Mouse (Mus musculus): ENCODE results near the gene Nlgn2. TPM values are rescaled to one million over a fixed set of nuclear protein-coding genes. Genes with fewer than 3 reads are reported as not detected.
A peak's percentile ranks its signal among the peaks of the same experiment; 100 is the strongest.
"Not testable (repeated sequence)": the region's sequence is repeated elsewhere in the genome, so short reads cannot be mapped to it uniquely, and the experiment has no call there.

The Nlgn2 gene
- total RNA-seq, 2 experiments from 2014 or later = 192 to 206 TPM

DNA sequence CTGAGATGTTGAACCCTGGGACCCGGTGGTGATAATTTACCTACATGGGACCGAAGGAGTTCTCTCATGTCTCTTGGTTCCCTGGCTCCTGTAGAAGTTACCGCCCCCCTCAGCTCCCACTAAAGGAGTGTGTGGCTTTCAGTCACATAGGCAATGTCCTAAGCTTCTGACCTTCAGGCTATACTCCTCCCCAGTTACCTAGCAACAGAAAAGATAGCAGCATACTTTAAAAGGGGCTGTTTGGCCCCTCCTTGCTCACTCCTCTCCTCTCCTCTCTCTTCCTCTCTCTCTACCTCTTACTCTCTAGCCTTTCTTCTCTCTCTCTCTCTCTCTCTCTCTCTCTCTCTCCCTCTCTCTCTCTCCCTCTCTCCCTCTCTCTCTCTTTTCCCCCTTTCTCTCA, 26.1 kb upstream of the Nlgn2 start:
- not testable (repeated sequence) for DNase-seq

DNA sequence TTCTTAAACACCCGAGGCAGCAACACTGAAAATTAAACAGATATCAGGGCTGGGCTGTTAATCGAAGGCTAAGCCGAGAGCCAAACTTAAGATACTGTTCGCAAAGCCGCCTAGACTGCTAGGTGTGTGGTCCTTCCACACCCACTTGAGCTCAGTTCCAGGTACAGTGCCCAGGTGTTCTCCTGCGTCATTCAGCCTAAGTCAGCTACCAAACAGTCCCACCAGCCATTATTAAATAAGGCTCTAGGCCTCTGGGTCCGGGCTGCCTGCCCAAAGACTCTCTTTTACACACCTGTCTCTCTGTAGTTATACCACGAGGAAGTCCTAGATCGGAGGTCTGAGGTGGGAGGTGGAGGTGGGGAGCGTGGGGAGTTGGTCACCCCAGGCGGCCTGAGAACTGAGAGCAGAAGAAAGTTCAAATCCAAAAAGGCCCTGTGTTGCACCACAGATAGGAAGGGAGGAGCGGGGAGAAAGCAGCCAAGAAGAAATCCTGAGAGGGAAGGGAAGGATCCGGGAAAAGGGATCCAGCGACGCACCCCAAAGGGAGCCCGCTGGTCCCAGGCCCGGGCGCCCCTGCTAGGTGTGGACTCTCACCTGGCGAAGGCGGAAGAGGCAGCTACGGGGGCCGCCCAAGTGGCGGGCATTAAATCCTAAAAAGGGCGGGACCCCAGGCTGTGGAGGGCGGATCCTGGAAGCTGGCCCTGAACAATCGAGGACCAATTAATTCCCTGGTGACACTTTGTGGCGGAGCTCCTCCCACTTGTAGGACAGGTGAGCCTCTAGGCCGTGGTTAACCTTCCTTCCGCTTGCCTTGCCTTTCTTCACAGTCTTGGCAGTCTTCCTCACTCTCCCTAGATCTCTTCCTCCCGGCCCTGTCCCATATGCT, 20.8 kb upstream of the Nlgn2 start, which contains the start of gene Tnk1:
Tnk1 (minus strand) TSS at position 618 of the 886 bp plus-strand sequence.
- DNase-seq = no peak

DNA sequence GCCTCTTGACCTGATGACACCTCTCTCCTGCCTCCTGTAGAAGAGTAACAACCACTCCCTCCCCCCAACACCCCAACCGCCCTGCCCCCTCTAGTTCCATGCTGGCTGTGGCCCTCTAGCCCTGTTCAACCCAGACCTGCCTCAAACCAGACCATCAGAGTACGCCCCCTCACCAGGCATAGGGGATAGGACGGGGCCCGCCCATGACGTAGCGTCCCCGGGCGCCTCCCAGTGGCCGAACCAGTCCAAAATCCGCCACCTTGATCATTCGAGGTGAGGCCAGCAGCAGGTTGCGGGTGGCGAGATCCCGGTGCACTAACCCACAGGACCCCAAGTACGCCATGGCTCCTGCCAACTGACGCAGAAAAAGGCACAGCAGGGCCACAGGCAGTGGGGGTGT, 17.8 kb upstream of the Nlgn2 start:
- no peak for DNase-seq

DNA sequence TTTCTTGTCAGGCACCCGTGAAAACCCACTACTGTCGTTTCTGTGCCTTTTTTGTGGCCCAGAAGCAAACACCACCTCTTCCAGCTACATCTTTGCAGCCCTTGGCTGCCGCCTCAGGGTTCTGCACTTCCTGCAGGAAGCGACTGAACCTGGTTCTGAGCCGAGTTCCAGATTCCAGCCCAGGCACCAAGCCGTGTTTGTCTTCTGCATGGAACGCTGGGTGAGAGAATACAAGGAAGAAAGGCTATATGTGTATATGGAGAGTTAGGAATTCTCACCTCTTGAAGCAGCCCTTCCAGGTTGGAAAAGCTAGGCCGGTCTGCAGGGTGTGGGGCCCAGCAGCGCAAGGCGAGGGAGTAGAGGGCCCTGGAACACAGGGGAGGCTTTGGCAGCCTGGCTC, 17.1 kb upstream of the Nlgn2 start:
- DNase-seq = no peak

DNA sequence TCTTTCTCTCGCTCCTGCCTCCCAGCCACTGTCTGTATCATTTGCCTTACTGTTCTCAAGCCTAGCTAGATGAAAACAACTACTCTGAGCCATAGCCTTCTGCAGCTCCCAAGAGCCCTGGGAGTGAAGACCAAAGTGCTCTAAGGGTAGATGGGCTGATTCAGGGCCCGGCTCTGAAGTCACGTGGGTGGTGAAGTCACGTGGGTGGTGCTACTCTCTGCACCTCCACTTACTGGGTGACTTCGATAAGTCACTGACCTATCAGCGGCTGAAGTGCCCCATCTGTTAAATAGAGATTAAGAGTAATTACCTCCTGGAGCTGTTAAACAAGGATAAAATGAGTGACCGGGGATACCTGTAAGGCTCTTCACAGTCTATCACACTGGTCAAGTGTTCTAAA, 16.4 kb upstream of the Nlgn2 start:
- DNase-seq = no peak

DNA sequence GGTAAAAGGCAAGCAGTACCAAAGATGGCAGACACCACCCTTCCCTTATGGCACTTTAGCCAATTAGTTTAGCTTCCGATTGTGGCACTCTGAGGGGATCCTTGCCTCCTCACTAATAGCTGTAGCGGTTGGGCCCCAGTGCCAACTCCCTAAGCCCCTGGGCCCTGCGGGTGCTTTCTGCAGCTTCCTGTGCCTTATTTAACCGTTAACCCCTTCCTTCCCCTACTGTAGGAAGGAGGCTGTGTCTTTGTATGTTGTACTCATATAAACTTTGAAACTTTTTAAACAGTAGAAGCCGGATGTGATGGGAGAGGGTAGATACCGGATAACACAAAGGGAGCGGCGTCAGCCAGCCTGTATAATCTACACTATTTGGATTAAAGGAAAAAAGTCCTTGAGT, 13.2 kb upstream of the Nlgn2 start:
- DNase-seq = no peak

DNA sequence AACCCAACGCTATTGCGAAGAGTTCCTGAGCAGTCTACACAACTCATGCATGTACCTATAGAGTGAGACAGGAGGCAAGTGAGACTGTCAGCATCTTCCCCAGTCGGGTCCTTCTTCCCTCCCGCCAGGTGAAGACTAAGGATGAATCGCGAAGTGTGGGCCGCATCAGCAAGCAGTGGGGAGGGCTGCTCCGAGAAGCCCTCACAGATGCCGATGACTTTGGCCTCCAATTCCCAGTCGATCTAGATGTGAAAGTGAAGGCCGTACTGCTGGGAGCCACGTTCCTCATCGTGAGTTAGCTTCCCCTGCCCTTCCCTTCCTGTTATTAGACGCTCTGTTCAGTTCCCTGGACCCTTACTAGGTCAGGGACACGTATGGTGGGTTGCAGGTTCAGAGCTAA, 12.3 kb upstream of the Nlgn2 start:
- no peak for DNase-seq

DNA sequence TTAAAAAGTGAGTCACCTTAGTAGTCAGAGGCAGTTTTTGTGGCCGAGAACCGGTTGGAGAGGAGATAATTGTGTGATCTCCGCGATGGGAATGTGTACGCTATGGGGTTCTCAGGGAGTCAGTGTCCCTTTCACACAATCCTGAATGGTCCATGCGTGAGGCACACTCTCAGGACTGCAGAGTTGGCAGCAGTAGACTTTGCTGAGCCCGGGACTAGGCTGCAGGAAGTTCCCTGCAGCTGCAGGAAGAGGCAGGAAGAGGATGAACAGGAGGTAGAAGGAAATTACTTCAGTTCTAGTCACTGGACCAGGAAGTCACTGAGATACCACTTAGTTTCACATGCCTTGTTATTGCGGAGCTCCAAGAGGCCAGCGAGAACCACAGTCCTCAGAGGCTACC, 11.5 kb upstream of the Nlgn2 start:
- DNase-seq = no peak

DNA sequence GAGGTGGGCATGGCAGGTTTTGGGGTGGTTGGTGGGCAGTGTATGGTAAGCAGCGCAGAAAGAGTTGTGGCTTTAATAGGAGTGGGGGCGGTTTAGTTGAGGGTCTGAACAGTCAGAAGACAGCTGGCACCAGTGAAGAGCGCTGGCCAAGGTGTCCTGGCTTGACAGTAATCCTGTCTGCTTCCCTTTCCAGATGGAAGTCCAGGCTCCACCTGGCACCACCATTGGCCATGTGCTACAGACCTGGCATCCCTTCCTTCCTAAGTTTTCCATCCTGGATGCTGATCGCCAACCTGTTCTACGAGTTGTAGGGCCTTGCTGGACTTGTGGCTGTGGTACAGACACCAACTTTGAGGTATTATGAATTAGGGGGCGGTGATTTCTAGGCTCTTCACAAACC, 10.4 kb upstream of the Nlgn2 start:
- no peak for DNase-seq

DNA sequence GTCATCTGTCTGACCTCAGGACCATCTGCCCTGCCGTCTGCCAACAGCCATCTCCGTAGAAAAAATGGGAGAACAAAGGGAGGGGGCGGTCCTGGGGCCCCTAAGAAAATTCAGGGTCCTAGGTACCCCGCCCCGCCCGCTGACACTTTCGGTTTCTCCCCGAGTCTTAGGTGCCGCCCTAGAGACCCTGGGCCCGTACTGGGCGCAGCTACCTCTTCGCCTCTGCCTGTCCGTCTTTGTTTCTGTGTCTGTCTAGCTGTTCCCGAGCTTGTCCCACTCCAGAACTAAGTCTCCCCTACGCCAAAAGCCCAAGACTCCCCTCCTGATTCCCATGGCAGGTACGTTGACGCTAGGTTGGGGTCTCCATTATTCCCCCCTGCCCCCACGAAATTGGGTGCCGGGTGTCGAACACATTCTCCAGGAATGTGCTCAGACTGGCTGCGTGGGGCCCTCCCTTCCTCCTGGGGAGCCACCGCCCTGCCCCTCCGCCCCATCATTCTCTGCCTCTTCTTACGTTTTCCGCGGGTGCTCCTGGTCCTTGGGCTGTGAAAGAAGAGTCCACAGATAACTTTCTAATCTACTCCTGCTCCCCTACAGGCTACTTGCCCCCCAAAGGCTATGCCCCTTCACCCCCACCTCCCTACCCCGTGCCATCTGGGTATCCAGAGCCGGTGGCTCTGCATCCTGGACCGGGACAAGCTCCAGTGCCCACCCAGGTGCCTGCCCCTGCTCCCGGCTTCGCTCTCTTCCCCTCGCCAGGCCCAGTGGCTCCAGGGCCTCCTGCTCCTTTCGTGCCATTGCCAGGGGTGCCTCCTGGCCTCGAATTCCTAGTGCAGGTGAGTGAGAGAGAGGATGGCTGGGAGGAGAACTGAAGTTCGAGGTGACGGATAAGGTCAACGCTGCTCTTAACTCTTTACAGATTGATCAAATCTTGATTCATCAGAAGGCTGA, 9.4 kb upstream of the Nlgn2 start:
- DNase-seq = no peak

DNA sequence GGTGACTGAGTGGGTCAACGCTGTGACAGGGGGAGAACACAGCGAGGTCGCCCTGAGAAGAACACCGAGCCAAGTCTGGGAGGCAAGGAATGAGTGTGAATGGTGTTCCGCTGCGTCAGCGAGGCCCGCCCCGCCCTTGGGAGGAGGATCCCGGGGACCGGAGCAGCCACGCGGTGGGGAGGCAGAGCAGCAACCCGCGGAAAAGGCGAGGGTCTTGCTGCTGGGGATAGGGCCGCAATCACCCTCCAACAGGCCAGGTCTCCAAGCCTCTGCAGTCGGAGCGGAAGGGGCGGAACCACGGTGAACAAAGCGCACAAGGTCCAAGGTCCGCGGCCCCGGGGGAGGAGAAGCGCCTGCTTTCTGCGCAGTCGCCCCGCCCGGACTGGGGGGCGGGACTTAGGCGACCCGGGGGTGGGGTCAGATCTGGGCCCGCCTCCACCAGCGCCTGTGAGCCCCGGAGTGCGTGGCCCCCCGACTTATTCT, 8.7 kb upstream of the Nlgn2 start, which contains the start of gene Plscr3:
Plscr3 (plus strand) TSS at position 179 of the 483 bp plus-strand sequence.
- DNase-seq = peak; percentile 89

DNA sequence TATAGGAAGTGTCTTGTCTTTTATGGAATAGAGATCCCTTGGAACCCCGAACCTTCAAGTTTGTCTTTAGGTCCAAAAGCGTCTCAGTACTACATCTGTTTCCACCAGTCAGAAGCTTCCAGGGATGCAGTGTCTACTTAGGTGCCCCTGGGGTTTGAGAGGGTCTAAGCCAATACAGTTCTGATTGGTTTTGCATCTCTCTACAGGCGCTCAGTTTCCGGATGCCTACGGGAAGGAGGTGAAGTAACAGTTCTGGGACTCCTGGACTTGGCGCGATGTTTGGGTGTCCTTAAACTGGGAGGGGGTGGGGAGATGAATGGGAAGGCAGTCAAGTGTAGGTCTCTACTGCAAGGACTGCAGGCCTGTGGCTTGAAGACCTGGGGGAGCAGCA, 1.1 kb upstream of the Nlgn2 start:
- DNase-seq = no peak

DNA sequence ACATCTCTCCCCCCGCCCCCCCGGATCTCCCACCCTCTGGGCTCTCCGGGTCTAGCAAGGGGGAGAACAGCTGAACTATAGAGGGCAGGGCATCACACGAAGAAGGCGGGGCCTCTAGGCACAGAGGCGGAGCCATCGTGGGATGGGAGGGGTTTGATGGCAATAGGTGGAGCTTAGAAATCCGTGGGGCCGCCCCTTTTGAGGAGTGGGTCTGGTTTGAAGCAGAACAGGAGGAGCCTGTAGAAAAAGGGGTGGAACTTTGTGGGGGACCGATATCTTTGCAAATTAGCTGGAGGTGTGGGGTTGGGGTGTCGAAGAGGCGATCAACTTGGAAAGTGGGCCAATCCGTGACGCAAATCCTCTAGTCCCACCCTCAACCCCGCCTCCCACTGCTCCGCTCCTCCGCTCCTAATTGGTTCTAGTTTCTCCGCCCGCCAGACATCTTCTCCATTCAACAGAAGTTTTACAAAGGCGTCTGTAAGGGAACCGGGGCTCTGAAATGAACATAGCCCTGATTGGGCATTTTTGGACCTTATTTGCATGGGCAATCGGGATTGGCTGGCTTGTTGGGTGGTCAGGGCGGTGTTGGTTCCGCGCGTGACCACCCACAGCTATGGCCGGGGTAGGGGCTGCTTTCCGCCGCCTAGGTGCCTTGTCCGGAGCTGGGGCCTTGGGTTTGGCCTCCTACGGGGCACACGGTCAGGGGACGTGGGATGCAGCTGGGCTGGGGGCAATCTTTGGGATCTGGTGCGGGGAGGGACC, 549 bp upstream of the Nlgn2 start, which contains the start of gene Tmem256:
Tmem256 (plus strand) TSS at position 563 of the 762 bp plus-strand sequence.
- peak; percentile 97 for DNase-seq

DNA sequence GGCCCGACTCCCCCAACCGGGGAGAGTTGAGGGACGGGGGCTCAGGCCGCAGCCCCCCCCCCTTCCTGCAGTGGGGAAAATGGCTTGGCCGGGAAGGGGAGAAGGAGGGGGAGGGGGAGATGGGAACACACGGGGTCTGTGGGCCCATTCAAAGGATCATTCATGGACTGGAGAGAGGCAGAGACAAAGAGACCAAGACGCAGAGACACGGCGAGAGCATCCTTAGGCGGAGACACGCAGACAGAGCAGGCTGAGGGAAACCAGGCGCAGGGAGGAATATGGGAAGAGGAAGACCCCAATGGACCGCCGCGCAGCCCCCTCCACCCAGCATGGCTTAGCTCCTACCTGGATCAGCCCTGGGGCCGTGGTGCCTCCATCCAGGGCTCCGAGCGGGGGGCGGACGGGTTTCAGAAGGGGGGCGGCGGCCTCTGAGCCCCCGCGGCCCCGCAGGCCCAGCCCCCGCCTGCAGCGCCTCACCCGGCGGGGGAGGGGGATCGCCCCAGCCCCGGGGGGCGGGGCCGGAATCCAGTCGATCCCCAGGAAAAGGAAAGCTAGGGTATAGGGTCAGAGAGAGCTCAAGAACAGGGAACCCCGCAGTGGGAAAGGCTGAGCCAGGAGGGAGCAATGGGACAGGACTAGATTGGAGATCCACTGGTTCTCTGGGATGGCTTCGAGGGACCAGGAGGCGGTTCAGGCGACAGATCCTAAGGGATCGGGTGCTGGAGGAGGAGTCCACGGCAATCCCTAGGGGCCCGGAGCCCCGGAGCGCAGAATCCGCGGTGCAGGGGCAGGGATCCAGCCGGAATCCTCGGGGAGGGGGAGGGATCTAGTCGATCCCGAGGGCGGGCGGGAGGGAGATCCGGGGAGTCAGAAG, 644 bp downstream of the Nlgn2 start:
- DNase-seq = peak; percentile 51 to 60

DNA sequence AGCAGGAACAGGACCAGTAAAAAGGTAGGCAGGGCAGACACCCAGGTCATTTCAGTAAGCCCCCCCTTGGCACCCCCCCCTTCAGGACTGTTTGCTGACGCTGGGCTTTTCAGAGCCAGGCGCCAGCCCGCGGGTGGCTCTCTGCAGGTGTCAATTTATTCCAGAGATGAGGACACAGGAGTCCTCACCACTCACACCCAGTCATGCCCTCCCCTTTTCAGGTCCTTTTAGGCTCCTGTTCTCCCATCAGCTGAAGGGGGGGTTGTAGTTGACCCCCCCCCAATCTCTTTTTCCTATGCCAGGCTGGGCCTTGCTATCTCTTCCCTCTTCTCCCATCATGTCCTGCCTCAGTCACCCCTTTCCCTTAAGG, 1.6 kb downstream of the Nlgn2 start:
- DNase-seq = no peak

DNA sequence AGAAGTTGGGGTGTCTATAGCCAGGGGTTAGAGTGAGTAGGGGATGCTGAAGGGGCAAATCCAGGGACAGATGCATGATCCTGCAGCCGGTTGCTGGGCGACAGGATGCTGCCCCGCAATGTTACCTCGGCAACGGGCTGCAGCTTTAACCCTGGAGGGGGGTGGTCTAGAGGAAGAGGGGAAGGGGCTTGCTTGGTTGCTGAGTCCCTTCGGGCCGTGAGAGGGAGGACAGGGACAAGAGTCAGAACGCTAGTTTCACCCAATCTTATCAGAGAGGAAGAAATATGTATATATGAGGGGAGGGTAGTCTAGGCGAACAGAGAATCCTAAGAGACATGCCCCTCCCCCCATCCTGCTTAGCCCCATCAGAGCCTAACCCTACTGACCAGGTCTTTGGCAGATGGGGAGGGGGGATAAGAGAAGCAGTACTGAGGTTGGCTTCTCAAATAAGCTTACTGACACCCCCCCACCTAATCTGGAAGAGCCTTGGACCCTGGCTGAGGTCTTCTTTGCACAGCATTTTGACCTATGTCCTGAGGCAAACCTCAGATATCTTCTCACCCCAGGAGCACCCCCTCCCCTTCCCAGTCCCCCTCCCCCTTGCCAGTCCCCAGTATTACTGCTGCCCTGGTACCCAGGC, 2.1 kb downstream of the Nlgn2 start:
- no peak for DNase-seq

DNA sequence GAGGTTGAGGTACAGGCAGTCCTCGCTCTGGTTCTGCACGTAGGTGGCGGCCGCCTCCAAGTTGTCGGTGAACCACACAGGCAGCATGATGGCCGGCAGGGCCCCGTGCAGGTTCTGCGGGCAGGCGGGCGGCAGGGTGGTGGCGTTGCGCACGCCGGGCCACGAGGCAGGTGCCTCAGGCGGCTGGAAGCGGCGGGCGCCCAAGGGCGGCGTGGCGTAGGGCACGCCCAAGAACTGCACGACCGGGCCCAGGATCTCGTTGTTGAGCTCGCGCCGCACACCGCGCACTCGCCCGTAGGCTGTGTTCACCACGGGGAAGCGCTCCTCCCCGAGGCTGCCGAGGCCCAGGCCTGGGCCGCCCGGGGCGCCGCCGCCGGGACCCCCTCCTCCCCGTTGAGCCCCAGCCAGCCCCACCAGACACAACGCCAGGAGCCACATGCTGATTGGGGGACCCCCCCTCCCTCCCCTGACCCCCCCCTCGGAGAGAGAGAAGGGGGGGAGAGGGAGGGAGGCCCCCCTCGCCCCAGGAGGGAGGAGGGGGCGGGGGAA, 3.5 kb downstream of the Nlgn2 start:
- DNase-seq = no peak

DNA sequence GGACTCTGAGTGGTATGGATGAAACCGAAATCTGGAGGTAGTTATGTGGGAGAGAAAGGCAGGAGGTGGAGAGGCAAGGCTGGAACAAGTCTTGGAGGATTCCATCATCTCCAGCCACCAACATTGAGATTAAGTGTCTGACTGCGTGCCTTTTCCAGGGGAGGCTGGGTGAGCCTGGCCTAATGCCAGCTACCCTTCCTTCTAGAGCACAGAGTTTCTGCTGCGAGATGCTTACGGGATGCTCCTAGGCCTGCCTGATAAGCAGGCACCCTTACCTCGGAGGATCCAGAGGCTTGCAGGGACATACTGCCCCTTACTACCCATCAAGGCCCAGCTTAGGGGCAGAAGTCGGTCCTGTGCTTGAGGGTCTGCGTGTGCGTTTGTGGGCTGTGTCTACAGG, 4.0 kb downstream of the Nlgn2 start:
- DNase-seq = no peak

DNA sequence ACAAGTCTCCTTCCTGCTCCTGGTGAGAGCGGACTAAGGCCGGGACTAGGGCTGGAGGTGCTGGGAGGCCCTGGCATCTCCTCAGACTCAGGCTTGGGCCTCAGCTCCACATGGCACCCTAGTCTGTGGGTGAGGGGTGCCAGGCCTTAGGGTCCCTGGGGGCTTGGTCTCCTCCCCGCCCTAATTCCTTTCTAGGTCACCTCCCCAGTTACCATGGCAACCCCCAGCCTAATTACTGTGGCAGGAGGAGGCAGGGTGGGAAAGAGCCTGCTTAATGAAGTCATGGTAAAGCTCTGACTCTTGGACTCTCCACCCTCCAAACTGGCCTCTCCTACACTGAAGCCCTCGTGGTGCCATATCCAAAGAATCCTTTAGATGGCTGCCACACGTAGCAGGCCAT, 8.8 kb downstream of the Nlgn2 start:
- no peak for DNase-seq

DNA sequence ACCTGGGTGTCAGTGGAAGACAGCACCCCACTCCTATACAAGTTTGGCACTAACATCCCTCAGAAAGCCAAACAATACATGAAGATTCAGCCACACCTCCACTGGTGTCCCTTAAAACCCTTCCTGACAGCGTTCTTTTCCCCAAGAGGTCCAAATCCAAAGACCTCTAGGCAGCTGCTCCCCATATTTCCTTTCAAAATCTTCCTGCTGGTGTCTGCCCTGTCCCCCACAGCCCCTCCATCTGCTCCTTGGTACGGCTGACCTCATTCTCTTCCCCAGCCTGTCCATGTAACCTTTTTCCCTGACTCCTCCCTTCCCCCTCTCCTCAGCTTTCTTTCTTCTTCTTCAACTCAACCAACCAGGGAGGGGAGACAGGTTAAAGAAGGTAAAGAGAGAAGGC, 14.1 kb downstream of the Nlgn2 start:
- no peak for DNase-seq

Data from layer of hippocampus, postnatal 36 days (tissue).